Mouse (Mus musculus): ENCODE measurements around the gene Gm9844.
"Not testable (repeated sequence)": the region's sequence is repeated elsewhere in the genome, so short reads cannot be mapped to it uniquely, and the experiment has no call there.

The Gm9844 gene

GRCm38 (mm10) chr7:24869532-24870165 lies 7.6 kb downstream of the Gm9844 start, which contains the start of the genes Lypd4 and Dmrtc2:
Gene Lypd4, minus strand, starts transcription at chr7:24869941.
Gene Dmrtc2, plus strand, starts transcription at chr7:24870057.
- DNase-seq, result peak in 1 of 2 experiments; percentile 34

GRCm38 (mm10) chr7:24877588-24877987 lies 15.6 kb downstream of the Gm9844 start:
- no peak for DNase-seq

- DNase-seq, result no peak
These were observed 17.6 kb downstream of the Gm9844 start for GRCm38 (mm10) chr7:24879620-24880019.

- no peak for DNase-seq
These were observed 20.6 kb downstream of the Gm9844 start for GRCm38 (mm10) chr7:24882416-24883199.

- DNase-seq, result peak; percentile 99
These were observed 22.1 kb downstream of the Gm9844 start, which contains the start of gene Rps19 for GRCm38 (mm10) chr7:24883896-24884692. Gene Rps19, plus strand, starts transcription at chr7:24884371.

- DNase-seq, result no peak
These were observed 22.8 kb downstream of the Gm9844 start for GRCm38 (mm10) chr7:24884693-24885291.

GRCm38 (mm10) chr7:24885468-24886307 lies 23.7 kb downstream of the Gm9844 start:
- no peak for DNase-seq

- DNase-seq, result peak in 1 of 2 experiments; percentile 36
These were observed 24.3 kb downstream of the Gm9844 start for GRCm38 (mm10) chr7:24886308-24886633.

GRCm38 (mm10) chr7:24887096-24887495 lies 25.1 kb downstream of the Gm9844 start:
- no peak for DNase-seq

- DNase-seq, result no peak
These were observed 27.6 kb downstream of the Gm9844 start for GRCm38 (mm10) chr7:24889431-24890220.

- DNase-seq, result peak; percentile 81 to 84
These were observed 28.5 kb downstream of the Gm9844 start for GRCm38 (mm10) chr7:24890281-24891216.

- no peak for DNase-seq
These were observed 29.5 kb downstream of the Gm9844 start for GRCm38 (mm10) chr7:24891241-24892124.

GRCm38 (mm10) chr7:24892125-24892583 lies 30.1 kb downstream of the Gm9844 start:
- DNase-seq, result no peak

- not testable (repeated sequence) for DNase-seq
These were observed 33.7 kb downstream of the Gm9844 start for GRCm38 (mm10) chr7:24895749-24896148.

GRCm38 (mm10) chr7:24896269-24896668 lies 34.3 kb downstream of the Gm9844 start:
- no peak for DNase-seq

- DNase-seq, result no peak
These were observed 35.2 kb downstream of the Gm9844 start, which contains the start of gene Cd79a for GRCm38 (mm10) chr7:24897224-24897623. Gene Cd79a, plus strand, starts transcription at chr7:24897381.

GRCm38 (mm10) chr7:24897959-24898358 lies 35.9 kb downstream of the Gm9844 start:
- DNase-seq, result no peak

GRCm38 (mm10) chr7:24901114-24901513 lies 39.1 kb downstream of the Gm9844 start:
- DNase-seq, result no peak

GRCm38 (mm10) chr7:24901842-24902241 lies 39.8 kb downstream of the Gm9844 start:
- DNase-seq, result peak in 1 of 2 experiments; percentile 29
